Mouse (Mus musculus): Measurements from ENCODE around the gene Gm21985. TPM values are rescaled to one million over a fixed set of nuclear protein-coding genes. Genes with fewer than 3 reads are reported as not detected.

The Gm21985 gene
- polyA plus RNA-seq (2015; fragmentation: Nextera tagmentation; extraction: Ambion mirVana): not detected in 2 replicates

GRCm38 (mm10) chr2:112266242-112266592, at the start of gene Gm21985:
Gene Gm21985 (plus strand): TSS chr2:112266314.

GRCm38 (mm10) chr2:112239212-112239934, 26.7 kb upstream of the Gm21985 start, which contains the start of gene Lpcat4:
Gene Lpcat4 (plus strand): TSS chr2:112239468.

GRCm38 (mm10) chr2:112259241-112259962, 6.7 kb upstream of the Gm21985 start, which contains the start of gene Nutm1:
Gene Nutm1 (minus strand): TSS chr2:112259291.

DNA sequence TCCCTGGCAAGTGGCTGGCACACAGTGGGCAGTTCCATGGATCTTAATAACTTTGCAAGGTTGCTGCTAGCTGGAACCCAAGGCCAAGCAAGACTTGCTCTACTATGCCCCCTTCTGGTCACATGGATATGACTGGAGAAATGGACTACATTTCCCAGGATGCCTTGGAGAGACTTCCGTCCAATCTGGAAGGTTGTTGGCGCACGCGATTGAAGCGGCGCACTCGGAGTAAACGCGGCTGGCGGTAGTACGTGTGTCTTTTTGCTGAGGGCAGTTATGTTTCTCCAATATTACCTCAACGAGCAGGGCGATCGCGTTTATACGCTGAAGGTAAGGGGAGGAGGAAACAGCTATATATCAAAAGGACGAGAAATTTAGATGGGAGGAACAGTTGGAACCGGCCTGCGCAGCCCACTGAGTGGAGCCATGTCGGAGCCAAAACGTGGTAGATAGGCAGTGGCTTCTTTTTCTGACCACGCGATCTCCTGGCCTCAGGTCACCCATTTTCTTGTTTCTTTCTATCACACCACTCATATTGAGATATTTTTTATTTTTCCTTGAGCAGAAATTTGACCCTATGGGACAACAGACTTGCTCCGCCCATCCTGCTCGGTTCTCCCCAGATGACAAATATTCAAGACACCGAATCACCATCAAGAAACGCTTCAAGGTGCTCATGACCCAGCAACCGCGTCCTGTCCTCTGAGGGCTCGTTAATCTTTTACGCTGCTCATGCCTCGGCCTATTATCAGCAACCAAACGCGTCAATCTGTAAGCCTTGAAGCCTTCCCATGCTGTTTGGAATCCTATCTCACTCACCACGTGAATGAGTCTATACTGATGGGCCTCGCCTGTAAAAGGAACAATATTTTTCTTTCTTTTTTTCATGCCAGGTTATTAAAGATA, 4.1 kb upstream of the Gm21985 start, which contains the start of gene Nop10:
Nop10 (plus strand) TSS at position 179 of the 906 bp plus-strand sequence.

GRCm38 (mm10) chr2:112265448-112266241, 469 bp upstream of the Gm21985 start, which contains the start of gene Slc12a6:
Gene Slc12a6 (plus strand): TSS chr2:112265825.

GRCm38 (mm10) chr2:112367726-112368673, 101.9 kb downstream of the Gm21985 start, which contains the start of gene Emc4:
Gene Emc4 (minus strand): TSS chr2:112368027.

DNA sequence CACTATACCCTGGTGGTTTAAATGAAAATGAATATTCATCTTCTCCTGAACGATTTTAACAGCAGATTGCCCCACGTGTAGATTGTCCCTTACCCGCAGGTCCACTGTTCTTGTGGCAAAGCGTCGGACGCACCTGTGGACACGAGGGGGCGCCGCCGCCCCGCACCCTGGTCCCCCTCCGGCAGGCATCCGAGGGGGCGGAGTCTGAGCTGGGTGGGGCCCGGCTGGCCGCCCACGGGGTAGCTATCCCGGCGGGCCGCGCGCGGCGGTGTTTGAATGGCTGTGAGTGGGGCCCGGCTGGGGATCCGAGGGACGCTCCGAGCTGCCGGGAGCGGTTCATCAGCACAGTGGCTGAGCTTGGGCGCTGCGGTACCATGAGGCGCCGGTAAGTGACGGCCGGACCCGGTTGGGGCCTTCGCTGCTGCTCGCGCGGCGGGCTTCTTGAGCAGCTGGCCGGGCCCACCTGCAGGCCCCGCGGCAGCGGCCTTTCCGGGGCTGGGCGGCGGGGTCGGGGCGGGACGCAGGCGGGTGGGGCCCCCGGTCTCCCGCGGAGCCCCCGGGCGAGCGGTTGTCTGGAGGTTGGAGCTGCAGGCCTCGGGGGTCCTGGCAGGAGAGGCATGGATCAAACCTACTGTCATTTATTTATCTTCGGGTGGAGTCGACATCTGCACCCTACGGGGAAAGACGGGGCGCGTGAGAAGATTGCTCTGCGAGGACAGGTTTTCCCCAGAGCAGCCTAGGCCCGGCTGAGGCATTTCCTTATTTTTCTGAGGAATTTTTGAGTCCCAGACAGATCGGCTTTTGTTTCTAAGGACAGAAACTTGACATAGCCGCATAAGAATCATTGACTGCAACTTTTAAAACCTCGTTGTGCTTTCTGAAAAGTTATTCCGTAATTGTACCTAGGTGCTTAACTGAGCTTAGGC, 113.1 kb downstream of the Gm21985 start, which contains the start of gene Katnbl1:
Katnbl1 (plus strand) TSS at position 239 of the 926 bp plus-strand sequence.

DNA sequence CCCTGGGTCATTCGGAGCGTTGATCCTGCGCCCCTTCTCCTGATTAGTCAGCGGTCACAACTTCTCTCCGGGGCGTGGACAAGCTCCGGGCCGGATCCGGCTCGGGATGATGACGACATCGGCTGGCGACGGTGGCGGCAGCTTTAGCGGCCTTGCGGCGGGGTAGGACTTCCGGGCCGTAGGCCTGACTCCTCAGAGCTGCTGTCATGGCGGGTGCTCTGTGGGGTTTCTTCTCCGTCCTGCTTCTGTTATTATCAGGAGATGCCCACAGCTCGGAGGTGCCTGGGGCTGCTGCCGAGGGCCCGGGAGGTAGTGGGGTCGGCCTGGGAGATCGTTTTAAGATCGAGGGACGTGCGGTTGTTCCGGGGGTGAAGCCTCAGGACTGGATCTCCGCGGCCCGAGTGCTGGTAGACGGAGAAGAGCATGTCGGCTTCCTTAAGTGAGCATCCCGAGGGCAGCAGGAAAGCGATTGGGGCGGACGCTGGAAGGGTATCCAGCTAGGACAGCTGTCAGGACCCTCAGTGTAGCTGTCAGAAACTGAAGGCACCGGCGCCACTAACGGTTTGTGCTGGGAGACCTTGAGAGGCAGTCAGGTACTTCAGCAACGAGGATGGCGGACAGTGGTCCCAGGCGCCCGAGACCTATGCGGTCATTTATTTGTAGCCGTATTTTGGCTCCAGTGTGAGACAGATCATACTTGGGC, 188.9 kb downstream of the Gm21985 start, which contains the start of gene Emc7:
Emc7 (plus strand) TSS at position 136 of the 703 bp plus-strand sequence.

Other genes starting within 250 kb of the Gm21985 start
- not detected in 2 replicates for gene Olfr1311, start 241.9 kb upstream of the Gm21985 start, polyA plus RNA-seq (2015; fragmentation: Nextera tagmentation; extraction: Ambion mirVana)
- gene Olfr1312, start 216.1 kb upstream of the Gm21985 start, polyA plus RNA-seq (2015; fragmentation: Nextera tagmentation; extraction: Ambion mirVana): not detected in 2 replicates
- gene Olfr1313, start 188.5 kb upstream of the Gm21985 start, polyA plus RNA-seq (2015; fragmentation: Nextera tagmentation; extraction: Ambion mirVana): not detected in 2 replicates
- gene Olfr1314, start 169.5 kb upstream of the Gm21985 start, polyA plus RNA-seq (2015; fragmentation: Nextera tagmentation; extraction: Ambion mirVana): not detected in 2 replicates
- gene Olfr1315-ps1, start 150.9 kb upstream of the Gm21985 start, polyA plus RNA-seq (2015; fragmentation: Nextera tagmentation; extraction: Ambion mirVana): not detected in 2 replicates
- gene Olfr1316, start 131.3 kb upstream of the Gm21985 start, polyA plus RNA-seq (2015; fragmentation: Nextera tagmentation; extraction: Ambion mirVana): not detected in 2 replicates
- gene Olfr1317, start 126.0 kb upstream of the Gm21985 start, polyA plus RNA-seq (2015; fragmentation: Nextera tagmentation; extraction: Ambion mirVana): not detected in 2 replicates
- gene Olfr1318, start 112.1 kb upstream of the Gm21985 start, polyA plus RNA-seq (2015; fragmentation: Nextera tagmentation; extraction: Ambion mirVana): 0.06 and 0.23 TPM in 2 replicates
- 25.4 and 26.8 TPM in 2 replicates for gene Lpcat4, start 26.8 kb upstream of the Gm21985 start, polyA plus RNA-seq (2015; fragmentation: Nextera tagmentation; extraction: Ambion mirVana)
- not detected in 2 replicates for gene Nutm1, start 7.0 kb upstream of the Gm21985 start, polyA plus RNA-seq (2015; fragmentation: Nextera tagmentation; extraction: Ambion mirVana)
- 126 and 144 TPM in 2 replicates for gene Nop10, start 4.4 kb upstream of the Gm21985 start, polyA plus RNA-seq (2015; fragmentation: Nextera tagmentation; extraction: Ambion mirVana)
- gene Slc12a6, start 489 bp upstream of the Gm21985 start, polyA plus RNA-seq (2015; fragmentation: Nextera tagmentation; extraction: Ambion mirVana): 8.3 and 9.3 TPM in 2 replicates
- 101 and 118 TPM in 2 replicates for gene Emc4, start 101.7 kb downstream of the Gm21985 start, polyA plus RNA-seq (2015; fragmentation: Nextera tagmentation; extraction: Ambion mirVana)
- 16.3 and 21.1 TPM in 2 replicates for gene Katnbl1, start 112.9 kb downstream of the Gm21985 start, polyA plus RNA-seq (2015; fragmentation: Nextera tagmentation; extraction: Ambion mirVana)
- gene Emc7, start 188.7 kb downstream of the Gm21985 start, polyA plus RNA-seq (2015; fragmentation: Nextera tagmentation; extraction: Ambion mirVana): 21.9 and 23.2 TPM in 2 replicates
- not detected in 2 replicates for gene Chrm5, start 214.5 kb downstream of the Gm21985 start, polyA plus RNA-seq (2015; fragmentation: Nextera tagmentation; extraction: Ambion mirVana)
- gene Aven, start 226.7 kb downstream of the Gm21985 start, polyA plus RNA-seq (2015; fragmentation: Nextera tagmentation; extraction: Ambion mirVana): 2.5 and 3.1 TPM in 2 replicates

All from urinary bladder, postnatal 0 days (tissue).